Mouse (Mus musculus): ENCODE data around the gene Gm13279. TPM values are rescaled to one million over a fixed set of nuclear protein-coding genes. Genes with fewer than 3 reads are reported as not detected.

Gm13279 gene
- polyA plus RNA-seq (2012; rRNA removed) = not detected in 2 replicates

GRCm38 (mm10) chr4:88797097-88797496 is at the start of gene Gm13279:
Gene Gm13279, plus strand, starts transcription at chr4:88797397.

GRCm38 (mm10) chr4:88754818-88755340 is 42.3 kb upstream of the Gm13279 start, which contains the start of gene Gm13271:
Gene Gm13271, plus strand, starts transcription at chr4:88754868.

GRCm38 (mm10) chr4:88759610-88760268 is 37.5 kb upstream of the Gm13279 start, which contains the start of gene Gm13283:
Gene Gm13283, plus strand, starts transcription at chr4:88760119.

GRCm38 (mm10) chr4:88773534-88773933 is 23.7 kb upstream of the Gm13279 start, which contains the start of gene Gm13290:
Gene Gm13290, plus strand, starts transcription at chr4:88773834.

GRCm38 (mm10) chr4:88776622-88777021 is 20.6 kb upstream of the Gm13279 start, which contains the start of gene Gm13289:
Gene Gm13289, plus strand, starts transcription at chr4:88776922.

GRCm38 (mm10) chr4:88779550-88779949 is 17.6 kb upstream of the Gm13279 start, which contains the start of gene Gm13272:
Gene Gm13272, plus strand, starts transcription at chr4:88779850.

GRCm38 (mm10) chr4:88781831-88782230 is 15.4 kb upstream of the Gm13279 start, which contains the start of gene Ifnz:
Gene Ifnz, plus strand, starts transcription at chr4:88782131.

GRCm38 (mm10) chr4:88785409-88785808 is 11.8 kb upstream of the Gm13279 start, which contains the start of gene Gm13276:
Gene Gm13276, plus strand, starts transcription at chr4:88785709.

GRCm38 (mm10) chr4:88788402-88788801 is 8.8 kb upstream of the Gm13279 start, which contains the start of gene Gm13277:
Gene Gm13277, plus strand, starts transcription at chr4:88788632.

GRCm38 (mm10) chr4:88791250-88791649 is 5.9 kb upstream of the Gm13279 start, which contains the start of gene Gm13278:
Gene Gm13278, plus strand, starts transcription at chr4:88791550.

GRCm38 (mm10) chr4:88793936-88794675 is 3.1 kb upstream of the Gm13279 start, which contains the start of gene Gm13275:
Gene Gm13275, plus strand, starts transcription at chr4:88794487.

GRCm38 (mm10) chr4:88799365-88799764 is 2.2 kb downstream of the Gm13279 start, which contains the start of gene Gm13285:
Gene Gm13285, plus strand, starts transcription at chr4:88799665.

GRCm38 (mm10) chr4:88802954-88803353 is 5.8 kb downstream of the Gm13279 start, which contains the start of gene Gm13287:
Gene Gm13287, plus strand, starts transcription at chr4:88803254.

GRCm38 (mm10) chr4:88805231-88805630 is 8.0 kb downstream of the Gm13279 start, which contains the start of gene Gm13288:
Gene Gm13288, plus strand, starts transcription at chr4:88805531.

GRCm38 (mm10) chr4:88815928-88816327 is 18.7 kb downstream of the Gm13279 start, which contains the start of gene Ifna7:
Gene Ifna7, plus strand, starts transcription at chr4:88816228.

GRCm38 (mm10) chr4:88819659-88820058 is 22.5 kb downstream of the Gm13279 start, which contains the start of gene Ifna11:
Gene Ifna11, plus strand, starts transcription at chr4:88819959.

GRCm38 (mm10) chr4:88827116-88827515 is 29.9 kb downstream of the Gm13279 start, which contains the start of gene Ifna6:
Gene Ifna6, plus strand, starts transcription at chr4:88827416.

GRCm38 (mm10) chr4:88835225-88835624 is 38.0 kb downstream of the Gm13279 start, which contains the start of gene Ifna5:
Gene Ifna5, plus strand, starts transcription at chr4:88835525.

GRCm38 (mm10) chr4:88841438-88841911 is 44.3 kb downstream of the Gm13279 start, which contains the start of gene Ifna4:
Gene Ifna4, plus strand, starts transcription at chr4:88841861.

All from liver, embryonic 18 days (tissue).